Mouse (Mus musculus): ENCODE results near the gene Insl5. TPM values are rescaled to one million over a fixed set of nuclear protein-coding genes. Genes with fewer than 3 reads are reported as not detected.

Insl5 gene
- polyA plus RNA-seq, 1 experiment, result not detected

DNA sequence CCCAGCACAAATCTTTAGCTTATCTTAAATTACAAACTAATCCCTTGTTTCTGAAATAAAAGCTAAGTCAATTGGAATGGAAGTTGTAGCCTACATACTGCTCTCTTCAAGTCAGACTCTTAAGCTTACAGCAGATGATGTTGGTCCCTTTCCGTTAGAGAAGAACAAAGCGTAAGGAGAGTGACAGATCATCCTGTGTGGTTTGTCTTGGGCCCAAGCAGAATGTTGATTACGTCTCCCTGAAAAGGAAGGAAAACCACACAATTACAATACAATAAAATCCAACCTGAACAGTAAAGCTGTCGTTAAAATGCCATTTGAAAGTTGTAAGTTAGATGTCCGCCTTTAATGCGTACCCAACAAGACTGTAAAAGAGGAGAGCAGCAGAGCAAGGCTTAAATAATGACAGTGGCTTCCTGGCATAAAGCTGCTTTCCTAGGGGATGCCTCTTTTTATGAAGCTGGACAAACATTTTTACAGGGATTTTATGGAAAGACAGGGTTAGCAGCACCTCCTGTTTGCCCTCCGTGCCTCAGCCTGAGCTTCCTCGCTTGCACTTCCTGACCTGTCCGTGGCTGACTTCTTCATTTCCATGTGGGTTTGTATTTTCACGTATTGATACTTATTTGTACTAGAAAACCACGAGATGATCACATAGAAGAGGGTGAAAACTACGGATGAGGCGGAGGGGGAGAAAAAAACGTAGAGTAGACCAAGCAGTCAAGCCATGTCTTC, 12.6 kb upstream of the Insl5 start:
- Histone ChIP-seq H3K27ac (ENCODE audit: control insufficient read depth, insufficient read depth, low read depth, low read length, poor library complexity) (no peak overlapping the region), H3K4me1 (ENCODE audit: control insufficient read depth, insufficient read depth, low read length) (no peaks in the 10 kb centered on the region; the same call in 1 of the 2 replicates), H3K4me3 (replicated peaks; ENCODE audit: control insufficient read depth, low read depth, low read length) (no peak overlapping the region)
- 16% methylated on average over 14 of the region's 14 CpGs for WGBS
- TF ChIP-seq CTCF (IDR thresholded peaks at IDR 0.05; ENCODE audit: control insufficient read depth, insufficient read depth, low read length), result no peak
- TF ChIP-seq POLR2A (IDR thresholded peaks at IDR 0.05; ENCODE audit: borderline replicate concordance, control insufficient read depth, low read depth, low read length), result no peak

DNA sequence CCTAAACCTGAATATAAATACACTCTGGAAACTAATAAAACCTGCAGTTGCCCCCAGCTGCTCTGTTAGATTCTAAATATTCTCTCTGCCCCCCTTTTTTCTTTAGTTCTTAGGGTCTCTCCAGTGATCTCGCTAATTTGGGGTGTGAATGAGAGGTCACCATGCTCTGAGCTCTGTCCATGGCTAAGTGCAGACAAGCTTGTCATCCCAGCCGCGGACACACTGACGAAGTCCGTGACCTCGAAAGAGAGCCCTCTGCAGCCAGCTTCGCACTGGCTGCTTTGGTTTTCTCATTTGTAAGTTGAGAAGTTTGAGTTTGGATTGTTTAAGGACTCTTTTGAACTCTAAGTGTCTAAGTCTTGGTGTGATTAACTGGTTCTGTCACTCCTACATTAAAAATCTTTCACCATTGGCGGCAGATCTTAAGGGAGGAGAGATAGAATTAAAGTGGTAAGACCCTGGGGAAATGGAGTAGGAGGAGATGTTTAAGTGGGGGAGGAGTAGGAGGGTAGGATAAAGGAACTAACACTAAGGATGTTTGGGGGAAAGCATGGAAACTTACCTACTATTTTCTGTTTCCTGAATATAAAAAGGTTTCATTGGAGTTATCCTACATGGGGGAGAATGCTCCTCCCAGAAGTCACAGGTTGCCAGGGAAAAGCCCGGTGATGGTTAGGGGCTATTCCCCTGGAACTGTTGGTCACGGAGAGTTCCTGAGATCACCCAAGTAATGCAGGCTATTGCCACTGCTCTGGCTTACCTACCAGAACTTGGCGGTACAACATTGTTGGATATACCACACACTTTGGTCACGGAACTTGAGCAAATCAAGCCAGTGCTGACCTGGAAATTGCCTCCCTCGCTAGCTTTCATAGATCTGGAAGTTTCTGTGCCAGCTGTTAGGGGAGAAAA, 1.8 kb upstream of the Insl5 start:
- no peak for TF ChIP-seq CTCF (IDR thresholded peaks at IDR 0.05; ENCODE audit: control insufficient read depth, insufficient read depth, low read length)
- TF ChIP-seq POLR2A (IDR thresholded peaks at IDR 0.05; ENCODE audit: borderline replicate concordance, control insufficient read depth, low read depth, low read length), result no peak
- 83% methylated on average over 13 of the region's 13 CpGs for WGBS
- H3K4me1 ChIP-seq (ENCODE audit: control insufficient read depth, insufficient read depth, low read length), result no peaks in the 10 kb centered on the region
- H3K27ac ChIP-seq (ENCODE audit: control insufficient read depth, insufficient read depth, low read depth, low read length, poor library complexity), result no peak overlapping the region
- H3K4me3 ChIP-seq (replicated peaks; ENCODE audit: control insufficient read depth, low read depth, low read length), result no peak overlapping the region

DNA sequence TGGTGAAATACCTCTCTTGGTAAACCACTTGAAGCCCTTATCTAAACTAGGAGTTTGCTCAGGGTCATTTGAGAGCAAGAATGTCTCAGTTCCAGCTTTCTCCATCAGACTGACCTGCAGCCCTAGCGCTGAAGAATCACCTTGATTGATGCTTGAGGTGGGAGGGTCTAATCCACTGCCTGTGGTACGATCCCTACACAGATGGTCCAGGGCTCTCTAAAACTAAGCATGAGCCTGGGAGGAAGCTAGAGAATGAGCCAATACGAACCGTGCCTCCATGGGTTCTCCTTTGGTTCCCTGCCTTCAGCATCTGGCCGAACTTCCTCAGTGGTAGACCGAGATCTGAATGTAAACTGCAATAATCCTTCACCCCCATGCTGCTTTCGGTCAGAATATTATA, 1.1 kb upstream of the Insl5 start:
- no peaks in the 10 kb centered on the region for H3K4me1 ChIP-seq (ENCODE audit: control insufficient read depth, insufficient read depth, low read length)
- H3K4me3 ChIP-seq (replicated peaks; ENCODE audit: control insufficient read depth, low read depth, low read length), result no peak overlapping the region
- TF ChIP-seq POLR2A (IDR thresholded peaks at IDR 0.05; ENCODE audit: borderline replicate concordance, control insufficient read depth, low read depth, low read length) (no peak), CTCF (IDR thresholded peaks at IDR 0.05; ENCODE audit: control insufficient read depth, insufficient read depth, low read length) (no peak)
- no peak overlapping the region for H3K27ac ChIP-seq (ENCODE audit: control insufficient read depth, insufficient read depth, low read depth, low read length, poor library complexity)
- 78% methylated on average over 7 of the region's 7 CpGs for WGBS

DNA sequence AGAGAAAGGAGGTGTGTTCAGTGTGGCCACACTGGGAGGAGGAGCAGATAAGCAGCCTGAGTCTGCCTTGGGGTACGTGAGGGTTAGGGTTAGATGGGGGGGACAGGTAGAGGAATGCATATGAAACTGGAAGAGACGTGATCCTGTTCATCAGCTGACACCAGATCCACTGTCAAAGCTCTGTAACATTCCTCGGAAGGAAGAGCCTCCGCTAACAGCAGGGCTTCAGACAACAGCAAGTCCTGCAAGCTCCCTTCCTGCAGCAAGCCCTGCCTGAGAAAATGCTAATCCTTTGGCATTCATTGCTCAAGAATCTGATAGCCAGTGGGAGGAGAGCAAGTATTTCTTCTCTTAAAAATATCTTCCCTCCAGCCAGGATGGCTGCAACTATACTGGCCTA, 13.2 kb downstream of the Insl5 start:
- H3K27ac ChIP-seq (ENCODE audit: control insufficient read depth, insufficient read depth, low read depth, low read length, poor library complexity), result no peak overlapping the region
- WGBS, result 72% methylated on average over 4 of the region's 4 CpGs
- no peak overlapping the region for H3K4me3 ChIP-seq (replicated peaks; ENCODE audit: control insufficient read depth, low read depth, low read length)
- no peaks in the 10 kb centered on the region for H3K4me1 ChIP-seq (ENCODE audit: control insufficient read depth, insufficient read depth, low read length)
- no peak for TF ChIP-seq POLR2A (IDR thresholded peaks at IDR 0.05; ENCODE audit: borderline replicate concordance, control insufficient read depth, low read depth, low read length)
- TF ChIP-seq CTCF (IDR thresholded peaks at IDR 0.05; ENCODE audit: control insufficient read depth, insufficient read depth, low read length), result no peak

DNA sequence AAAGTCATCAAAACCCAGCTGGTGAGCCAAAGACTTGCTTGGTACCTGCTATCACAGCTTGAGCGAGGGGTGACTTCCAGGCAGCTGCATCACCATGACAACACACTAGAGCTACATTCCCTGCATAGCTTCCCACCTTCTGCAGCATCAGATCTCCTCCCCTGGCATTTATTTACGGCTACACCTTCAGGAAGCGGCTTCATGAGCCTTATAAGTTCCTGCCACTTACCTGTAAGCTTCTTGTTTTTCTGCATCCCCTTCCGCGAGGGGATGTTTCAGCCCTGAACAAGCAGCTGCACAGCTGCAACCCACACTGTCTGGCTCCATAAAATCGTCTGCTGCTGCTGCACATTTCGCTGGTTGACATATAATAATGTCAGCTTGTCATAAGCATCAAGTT, 14.8 kb downstream of the Insl5 start:
- TF ChIP-seq CTCF (IDR thresholded peaks at IDR 0.05; ENCODE audit: control insufficient read depth, insufficient read depth, low read length) (no peak), POLR2A (IDR thresholded peaks at IDR 0.05; ENCODE audit: borderline replicate concordance, control insufficient read depth, low read depth, low read length) (no peak)
- Histone ChIP-seq H3K4me1 (ENCODE audit: control insufficient read depth, insufficient read depth, low read length) (no peaks in the 10 kb centered on the region), H3K4me3 (replicated peaks; ENCODE audit: control insufficient read depth, low read depth, low read length) (no peak overlapping the region), H3K27ac (ENCODE audit: control insufficient read depth, insufficient read depth, low read depth, low read length, poor library complexity) (no peak overlapping the region)
- 70% methylated on average over 7 of the region's 7 CpGs for WGBS

DNA sequence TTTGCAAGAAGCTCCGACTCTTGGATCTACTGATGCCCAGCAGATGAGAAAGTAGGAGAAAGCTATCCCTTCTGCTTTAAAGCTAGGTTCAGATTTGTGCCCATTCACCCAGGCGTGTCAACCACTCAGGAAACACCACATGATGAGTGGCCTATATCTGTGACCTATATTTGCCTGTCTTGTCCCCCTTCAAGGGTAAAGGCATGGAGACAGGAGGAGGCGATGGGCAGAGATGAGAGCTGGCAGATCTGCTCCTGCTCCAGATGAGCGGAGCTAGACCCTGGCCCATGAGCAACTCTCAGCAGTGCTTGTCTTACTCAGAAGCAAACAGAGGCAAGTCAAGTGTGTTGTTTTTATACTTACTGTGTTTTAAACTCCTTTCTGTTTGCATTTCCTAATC, 15.9 kb downstream of the Insl5 start:
- 75% methylated on average over 4 of the region's 4 CpGs for WGBS
- no peak overlapping the region for H3K4me3 ChIP-seq (replicated peaks; ENCODE audit: control insufficient read depth, low read depth, low read length)
- H3K4me1 ChIP-seq (ENCODE audit: control insufficient read depth, insufficient read depth, low read length), result no peaks in the 10 kb centered on the region
- TF ChIP-seq POLR2A (IDR thresholded peaks at IDR 0.05; ENCODE audit: borderline replicate concordance, control insufficient read depth, low read depth, low read length), result no peak
- no peak for TF ChIP-seq CTCF (IDR thresholded peaks at IDR 0.05; ENCODE audit: control insufficient read depth, insufficient read depth, low read length)
- H3K27ac ChIP-seq (ENCODE audit: control insufficient read depth, insufficient read depth, low read depth, low read length, poor library complexity), result no peak overlapping the region

DNA sequence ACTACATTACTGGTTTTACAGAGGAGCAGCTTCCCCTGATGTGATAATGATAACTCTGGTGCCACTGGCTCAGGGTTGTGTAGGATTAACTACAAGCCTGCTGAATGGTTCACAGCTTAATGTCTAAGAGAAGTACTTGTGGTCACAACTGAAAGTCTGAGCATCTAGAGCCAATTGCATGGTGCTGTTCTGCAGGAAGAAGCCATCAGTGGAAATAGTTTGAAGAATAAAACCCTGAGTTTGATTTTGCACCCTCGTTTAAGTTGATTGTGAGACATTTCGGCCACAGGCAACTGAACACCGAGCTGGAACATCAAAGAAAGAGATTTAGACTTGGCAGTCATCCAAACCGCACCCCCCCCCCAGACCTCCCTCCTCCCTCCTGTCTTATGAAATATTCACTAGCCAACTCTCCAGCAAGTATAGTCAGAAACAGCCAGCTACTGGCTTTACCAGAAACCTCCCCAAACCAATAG, 19.7 kb downstream of the Insl5 start:
- Histone ChIP-seq H3K4me1 (ENCODE audit: control insufficient read depth, insufficient read depth, low read length) (no peaks in the 10 kb centered on the region), H3K4me3 (replicated peaks; ENCODE audit: control insufficient read depth, low read depth, low read length) (no peak overlapping the region), H3K27ac (ENCODE audit: control insufficient read depth, insufficient read depth, low read depth, low read length, poor library complexity) (no peak overlapping the region)
- TF ChIP-seq POLR2A (IDR thresholded peaks at IDR 0.05; ENCODE audit: borderline replicate concordance, control insufficient read depth, low read depth, low read length) (no peak), CTCF (IDR thresholded peaks at IDR 0.05; ENCODE audit: control insufficient read depth, insufficient read depth, low read length) (no peak)
- WGBS, result 12% methylated on average over 4 of the region's 4 CpGs

DNA sequence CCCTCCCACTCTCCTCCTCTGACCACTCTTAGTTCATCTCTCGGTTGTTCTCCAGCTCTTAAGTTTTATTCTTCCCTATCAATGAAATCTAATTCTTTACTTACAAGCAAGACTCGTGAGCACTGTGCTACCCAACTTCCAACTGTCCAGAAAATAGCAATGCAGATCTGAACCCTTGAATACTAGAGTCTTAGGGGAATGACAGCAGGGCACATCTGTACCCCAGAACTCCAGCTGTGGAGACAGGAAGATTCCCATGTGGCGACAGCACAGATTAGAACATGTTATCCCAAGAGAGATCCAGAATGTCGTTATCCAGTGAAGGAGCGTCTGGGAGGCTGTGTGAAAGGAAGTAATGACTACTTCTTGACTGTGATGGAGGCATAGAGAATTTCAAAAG, 20.4 kb downstream of the Insl5 start:
- WGBS, result 71% methylated on average over 5 of the region's 5 CpGs
- Histone ChIP-seq H3K4me3 (replicated peaks; ENCODE audit: control insufficient read depth, low read depth, low read length) (no peak overlapping the region), H3K4me1 (ENCODE audit: control insufficient read depth, insufficient read depth, low read length) (no peaks in the 10 kb centered on the region), H3K27ac (ENCODE audit: control insufficient read depth, insufficient read depth, low read depth, low read length, poor library complexity) (no peak overlapping the region)
- no peak for TF ChIP-seq CTCF (IDR thresholded peaks at IDR 0.05; ENCODE audit: control insufficient read depth, insufficient read depth, low read length)
- no peak for TF ChIP-seq POLR2A (IDR thresholded peaks at IDR 0.05; ENCODE audit: borderline replicate concordance, control insufficient read depth, low read depth, low read length)

All from bone marrow, adult 2 months (tissue).